Mouse (Mus musculus): ENCODE results near the gene Aamdc.

DNA sequence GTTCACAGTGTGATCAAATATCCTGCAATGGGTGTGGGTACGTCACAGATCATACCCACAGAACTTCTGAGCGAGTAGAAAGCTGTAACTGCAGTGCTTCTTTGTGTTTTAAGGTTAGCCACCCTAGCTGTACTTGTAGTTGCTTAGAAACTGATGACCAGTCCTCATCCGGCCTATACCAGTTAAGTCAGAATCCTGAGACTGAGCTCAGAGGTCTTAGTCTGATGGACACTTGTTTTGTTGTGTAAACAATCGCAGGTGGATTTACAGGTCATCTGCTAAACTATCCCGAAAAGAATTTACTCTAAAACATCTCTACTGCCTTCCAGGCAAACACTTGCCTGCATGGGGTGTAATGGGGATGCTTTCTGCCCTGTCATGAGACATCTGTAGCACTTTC is 42.7 kb downstream of the Aamdc start:
- TF ChIP-seq POLR2A (IDR thresholded peaks at IDR 0.05; ENCODE audit: borderline replicate concordance, extremely low read depth, insufficient read depth, insufficient read length, poor library complexity, severe bottlenecking) (no peak), CTCF (IDR thresholded peaks at IDR 0.05; ENCODE audit: borderline replicate concordance, extremely low read depth, insufficient read depth, insufficient read length) (no peak)
